Mouse (Mus musculus) ES-Bruce4 (cell line): Measurements from ENCODE around the gene Lcmt1.

Source experiments
- CTCF ChIP-seq: IDR thresholded peaks from one replicate; pipeline ENCODE4 v1.8.1; 2011; ENCODE audit warnings: low read depth, low read length
- EP300 ChIP-seq: IDR thresholded peaks from 2 replicates; pipeline ENCODE4 v1.6.1; 2011; ENCODE audit warnings: low read depth, low read length; ENCODE audit not compliant: insufficient read depth
- POLR2A ChIP-seq: IDR thresholded peaks from one replicate; pipeline ENCODE4 v1.8.1; 2011; ENCODE audit warnings: low read length; ENCODE audit not compliant: insufficient read depth

GRCm38 (mm10) chr7:123430411-123430705, 60.8 kb downstream of the Lcmt1 start:
- TF ChIP-seq POLR2A (no peak), CTCF (no peak), EP300 (no peak)
